Mouse (Mus musculus) intestine, embryonic 14.5 days (tissue): Measurements from ENCODE around the gene H2al1g. TPM values are rescaled to one million over a fixed set of nuclear protein-coding genes. Genes with fewer than 3 reads are reported as not detected.
"Not testable (repeated sequence)": the region's sequence is repeated elsewhere in the genome, so short reads cannot be mapped to it uniquely, and the experiment has no call there.

Experiments used
- ATAC-seq: fragments of 200-750 bp; cut with Nextera tagmentation; replicated peaks from 2 replicates; pipeline ENCODE4 v1.8.0; 2017; ENCODE audit warnings: low read depth, moderate number of reproducible peaks, moderate TSS enrichment, moderate library complexity; ENCODE audit not compliant: low FRiP score, low TSS enrichment
- DNase-seq: peaks from one replicate; pipeline ENCODE4 v3.0.0-alpha.2; 2018; ENCODE audit warnings: low spot score
- H3K27ac ChIP-seq: fragments of 300-500 bp; sonication (generic); 2 replicates; pipeline ENCODE4 v1.5.1; 2014; ENCODE audit warnings: low read depth, mild to moderate bottlenecking, control low read depth
- H3K27me3 ChIP-seq: fragments of 300-500 bp; sonication (generic); replicated peaks from 2 replicates; pipeline ENCODE4 v1.6.1; 2014; ENCODE audit warnings: low read length, control low read depth; ENCODE audit not compliant: control insufficient read depth, insufficient read depth
- H3K36me3 ChIP-seq: fragments of 300-500 bp; sonication (generic); 2 replicates; pipeline ENCODE4 v1.6.1; 2014; ENCODE audit warnings: low read length, control low read depth; ENCODE audit not compliant: control insufficient read depth, insufficient read depth
- H3K4me1 ChIP-seq: fragments of 300-500 bp; sonication (generic); replicated peaks from 2 replicates; pipeline ENCODE4 v1.6.1; 2014; ENCODE audit warnings: low read length, control low read depth, mixed read lengths; ENCODE audit not compliant: control insufficient read depth, insufficient read depth
- H3K4me2 ChIP-seq: fragments of 300-500 bp; sonication (generic); 2 replicates; pipeline ENCODE4 v1.6.1; 2014; ENCODE audit warnings: low read length
- H3K4me3 ChIP-seq: fragments of 300-500 bp; sonication (generic); 2 replicates; pipeline ENCODE4 v1.5.1; 2014; ENCODE audit warnings: low read depth, low read length, control low read depth, mixed read lengths
- H3K9ac ChIP-seq: fragments of 300-500 bp; sonication (generic); 2 replicates; pipeline ENCODE4 v1.6.1; 2014; ENCODE audit warnings: mild to moderate bottlenecking, low read length
- H3K9me3 ChIP-seq: fragments of 300-500 bp; sonication (generic); 2 replicates; pipeline ENCODE4 v1.6.1; 2016; ENCODE audit warnings: low read length, control low read depth; ENCODE audit not compliant: control insufficient read depth
- WGBS: fragments of 180-500 bp; shearing (Covaris S2); extraction: QIAGEN DNeasy Blood & Tissue Kit; methylation state at CpG from one replicate; pipeline ENCODE4 v1.1.7; 2014; 5-methylcytosine and 5-hydroxymethylcytosine counted together
- polyA plus RNA-seq: library from polyadenylated mRNA; unstranded; fragments of >200 nt; fragmentation: Nextera tagmentation; extraction: Ambion mirVana; gene quantifications from 2 replicates; pipeline ENCODE4 v1.2.1, GENCODE M21; 2014

Gene H2al1g
- polyA plus RNA-seq, 1 experiment from 2014 or later, result not detected

- not testable (repeated sequence) for H3K27ac ChIP-seq, H3K9me3 ChIP-seq, H3K4me2 ChIP-seq, H3K36me3 ChIP-seq, H3K4me3 ChIP-seq, H3K9ac ChIP-seq, ATAC-seq, H3K27me3 ChIP-seq, H3K4me1 ChIP-seq, DNase-seq
- 85% methylated on average over 1 of the region's 6 CpGs for WGBS
Measured at GRCm38 (mm10) chrX:11305355-11305754, 12.7 kb upstream of the H2al1g start, which contains the start of gene H2al1c. TSS of gene H2al1c (plus strand) at chrX:11305655.

GRCm38 (mm10) chrX:11308524-11308923 lies 9.5 kb upstream of the H2al1g start, which contains the start of gene H2al1d:
TSS of gene H2al1d (plus strand) at chrX:11308824.
- not testable (repeated sequence) for H3K27ac ChIP-seq, H3K9me3 ChIP-seq, H3K4me1 ChIP-seq, H3K27me3 ChIP-seq, ATAC-seq, H3K4me2 ChIP-seq, DNase-seq, H3K4me3 ChIP-seq, H3K9ac ChIP-seq, H3K36me3 ChIP-seq
- no CpG with 5 or more reads among the region's 6 CpGs for WGBS

- not testable (repeated sequence) for H3K9me3 ChIP-seq, H3K36me3 ChIP-seq, H3K9ac ChIP-seq, H3K4me1 ChIP-seq, H3K4me2 ChIP-seq, H3K4me3 ChIP-seq, H3K27ac ChIP-seq, ATAC-seq, H3K27me3 ChIP-seq, DNase-seq
- WGBS, result no CpG with 5 or more reads among the region's 3 CpGs
Measured at GRCm38 (mm10) chrX:11311634-11312033, 6.4 kb upstream of the H2al1g start, which contains the start of gene H2al1e. TSS of gene H2al1e (plus strand) at chrX:11311934.

DNA sequence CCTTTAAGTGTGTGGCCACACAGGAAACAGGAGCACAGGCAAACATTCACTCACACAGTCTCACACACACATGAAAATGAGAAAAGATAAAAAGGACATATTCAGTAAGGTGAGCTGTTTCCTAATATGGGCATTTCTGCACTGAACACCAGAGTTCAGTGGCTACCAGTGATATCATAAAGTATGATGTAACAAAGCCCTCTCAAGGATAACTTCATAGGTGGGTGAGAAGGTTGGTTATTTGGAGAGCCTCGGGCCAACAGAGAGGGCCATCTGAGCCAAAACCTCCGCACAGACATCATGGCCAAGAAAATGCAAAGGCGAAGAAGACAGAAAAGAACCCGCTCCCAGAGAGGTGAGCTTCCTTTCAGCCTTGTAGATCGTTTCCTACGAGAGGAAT lies 3.2 kb upstream of the H2al1g start, which contains the start of gene H2al1f:
Gene H2al1f, plus strand, starts transcription at position 301 of the 400 bp plus-strand sequence.
- not testable (repeated sequence) for DNase-seq, H3K9ac ChIP-seq, H3K9me3 ChIP-seq, H3K36me3 ChIP-seq, H3K27ac ChIP-seq, H3K4me3 ChIP-seq, H3K4me1 ChIP-seq, H3K4me2 ChIP-seq, H3K27me3 ChIP-seq, ATAC-seq
- WGBS, result no CpG with 5 or more reads among the region's 6 CpGs

DNA sequence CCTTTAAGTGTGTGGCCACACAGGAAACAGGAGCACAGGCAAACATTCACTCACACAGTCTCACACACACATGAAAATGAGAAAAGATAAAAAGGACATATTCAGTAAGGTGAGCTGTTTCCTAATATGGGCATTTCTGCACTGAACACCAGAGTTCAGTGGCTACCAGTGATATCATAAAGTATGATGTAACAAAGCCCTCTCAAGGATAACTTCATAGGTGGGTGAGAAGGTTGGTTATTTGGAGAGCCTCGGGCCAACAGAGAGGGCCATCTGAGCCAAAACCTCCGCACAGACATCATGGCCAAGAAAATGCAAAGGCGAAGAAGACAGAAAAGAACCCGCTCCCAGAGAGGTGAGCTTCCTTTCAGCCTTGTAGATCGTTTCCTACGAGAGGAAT lies 3.1 kb downstream of the H2al1g start, which contains the start of gene H2al1h:
Gene H2al1h, plus strand, starts transcription at position 301 of the 400 bp plus-strand sequence.
- H3K4me3 ChIP-seq, ATAC-seq, H3K4me2 ChIP-seq, H3K9ac ChIP-seq, H3K36me3 ChIP-seq, H3K27ac ChIP-seq, H3K9me3 ChIP-seq, DNase-seq, H3K4me1 ChIP-seq, H3K27me3 ChIP-seq: not testable (repeated sequence)
- no CpG with 5 or more reads among the region's 6 CpGs for WGBS

- not testable (repeated sequence) for ATAC-seq, H3K4me1 ChIP-seq, H3K27me3 ChIP-seq, H3K9me3 ChIP-seq, H3K36me3 ChIP-seq, H3K27ac ChIP-seq, H3K4me2 ChIP-seq, DNase-seq, H3K9ac ChIP-seq, H3K4me3 ChIP-seq
- no CpG with 5 or more reads among the region's 5 CpGs for WGBS
Measured at GRCm38 (mm10) chrX:11324359-11324758, 6.3 kb downstream of the H2al1g start, which contains the start of gene H2al1i. TSS of gene H2al1i (plus strand) at chrX:11324659.

- 88% methylated on average over 2 of the region's 2 CpGs for WGBS
- H3K9me3 ChIP-seq, H3K36me3 ChIP-seq, H3K27ac ChIP-seq, ATAC-seq, H3K4me3 ChIP-seq, DNase-seq, H3K4me1 ChIP-seq, H3K9ac ChIP-seq, H3K27me3 ChIP-seq, H3K4me2 ChIP-seq: not testable (repeated sequence)
Measured at GRCm38 (mm10) chrX:11327522-11327921, 9.5 kb downstream of the H2al1g start, which contains the start of gene H2al1j. TSS of gene H2al1j (plus strand) at chrX:11327822.

- Histone ChIP-seq H3K4me1 (no peaks in the 10 kb centered on the region), H3K27me3 (no peaks in the 10 kb centered on the region), H3K9me3 (no peaks in the 10 kb centered on the region), H3K9ac (no peak overlapping the region), H3K27ac (no peak overlapping the region), H3K4me2 (no peak overlapping the region), H3K36me3 (no peaks in the 10 kb centered on the region), H3K4me3 (no peak overlapping the region)
- no peak for ATAC-seq
- 65% methylated on average over 9 of the region's 9 CpGs for WGBS
- no peak for DNase-seq
Measured at GRCm38 (mm10) chrX:11345762-11346161, 27.7 kb downstream of the H2al1g start.

- Histone ChIP-seq H3K36me3 (no peaks in the 10 kb centered on the region), H3K9ac (no peak overlapping the region), H3K4me3 (no peak overlapping the region), H3K27me3 (no peaks in the 10 kb centered on the region), H3K9me3 (no peaks in the 10 kb centered on the region), H3K4me1 (no peaks in the 10 kb centered on the region), H3K27ac (no peak overlapping the region), H3K4me2 (no peak overlapping the region)
- DNase-seq (no peak), ATAC-seq (no peak)
- 95% methylated on average over 3 of the region's 3 CpGs for WGBS
Measured at GRCm38 (mm10) chrX:11346756-11347155, 28.7 kb downstream of the H2al1g start.
